In the genomic region with DNA sequence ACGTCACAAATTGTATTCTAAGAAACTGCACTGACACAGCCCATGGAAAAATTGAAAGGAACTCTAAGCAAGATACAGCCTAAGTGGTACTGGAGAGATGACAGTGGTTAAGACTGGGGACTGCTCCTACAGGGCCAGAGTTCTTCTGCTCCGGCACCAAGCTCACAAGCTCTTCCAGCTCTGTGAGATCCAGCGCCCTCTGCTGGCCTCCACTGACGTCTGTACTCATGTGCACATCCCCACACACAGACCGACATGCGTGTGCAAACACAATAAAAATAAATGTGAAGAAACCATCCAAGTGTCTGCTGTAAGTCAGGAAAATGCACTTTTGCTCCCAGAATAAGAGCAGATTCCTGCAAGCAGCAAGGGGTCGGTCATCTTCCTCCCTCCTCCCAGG, we compare ENCODE assay signal across 14 mouse cellular contexts. TPM values are rescaled to one million over a fixed set of nuclear protein-coding genes. Genes with fewer than 3 reads are reported as not detected.
DNase-seq lines count a peak whose midpoint lies in the region; TF ChIP-seq lines count a peak whose summit lies in the region.
"Had no signal": no experiment of that assay in that cellular context is flagged by ENCODE, and none has a peak within 500 bp of the region (broad histone marks: within the 10 kb centered on the region; RNA-seq: fewer than 3 reads in every experiment).

No protein-coding gene starts in this region.

- H3K4me1 ChIP-seq in kidney, adult 2 months (ENCODE audit: control insufficient read depth, insufficient read depth, low read length): no peaks in the 10 kb centered on the region
- H3K4me1 ChIP-seq: forebrain, embryonic 12.5 days; heart, embryonic 15.5 days; liver, embryonic 13.5 days; midbrain, embryonic 10.5 days; neural tube, embryonic 13.5 days had no signal

- no peak overlapping the region for H3K27ac ChIP-seq in kidney, adult 2 months (ENCODE audit: insufficient read depth, low read depth, low read length)
- H3K27ac ChIP-seq: forebrain, embryonic 12.5 days; heart, embryonic 15.5 days; liver, embryonic 13.5 days; midbrain, embryonic 10.5 days; neural tube, embryonic 13.5 days had no signal

- no peaks in the 10 kb centered on the region for H3K36me3 ChIP-seq in kidney, adult 2 months (ENCODE audit: control insufficient read depth, insufficient read depth, low read length)
- H3K36me3 ChIP-seq: forebrain, embryonic 12.5 days; heart, embryonic 15.5 days; liver, embryonic 13.5 days; midbrain, embryonic 10.5 days; neural tube, embryonic 13.5 days had no signal

- WGBS in kidney, adult 2 months: 93% methylated on average over 7 of the region's 7 CpGs

- H3K4me3 ChIP-seq in kidney, adult 2 months (ENCODE audit: insufficient read depth, low read depth, low read length): no peak overlapping the region
- H3K4me3 ChIP-seq: forebrain, embryonic 12.5 days; heart, embryonic 15.5 days; liver, embryonic 13.5 days; midbrain, embryonic 10.5 days; neural tube, embryonic 13.5 days had no signal

- no peak for TF ChIP-seq POLR2A in kidney, adult 2 months (IDR thresholded peaks at IDR 0.05; ENCODE audit: low read depth, low read length)

- TF ChIP-seq CTCF in kidney, adult 2 months (conservative IDR thresholded peaks at IDR 0.05; ENCODE audit: insufficient read depth, insufficient read length, low read depth, low read length): 0 out of 2 replicates have a peak, but pooled peaks have one; percentile 6

- DNase-seq in adrenal gland, postnatal 25 days: peak; percentile 8
- DNase-seq in adrenal gland, adult 18-20 months (ENCODE audit: low spot score in 2 of 2): no peak
- DNase-seq in kidney, adult 2 months: no peak
- no peak for DNase-seq in kidney, adult 8-10 months
- DNase-seq in thymus, postnatal 4 days: peak; percentile 14
- no peak for DNase-seq in thymus, postnatal 25 days
- no peak for DNase-seq in ovary, postnatal 36 days (ENCODE audit: low spot score)
- no peak for DNase-seq in left cerebral cortex, postnatal 25 days (ENCODE audit: low spot score in 2 of 2)
- DNase-seq: layer of hippocampus, adult 9-11 months; liver, embryonic 13.5 days had no signal

- intact Hi-C loops in left cerebral cortex, postnatal 25 days (cut with DNase I): no loop called here

- no peaks in the 10 kb centered on the region for H3K27me3 ChIP-seq in kidney, adult 2 months (replicated peaks; ENCODE audit: control insufficient read depth, insufficient read depth, low read length)
- H3K27me3 ChIP-seq: heart, embryonic 15.5 days; liver, embryonic 13.5 days; neural tube, embryonic 13.5 days had no signal

RNA-seq across cellular contexts. Expression of a gene that starts 38.1 kb away (rescaled TPM):
- total RNA-seq in adrenal gland, postnatal 25 days (2021): 80.0 and 103 TPM in 2 replicates
- total RNA-seq in adrenal gland, adult 18-20 months (2021): 100 to 1,000 TPM; 107 to 163 TPM
- 11.9 and 12.7 TPM in 2 replicates for polyA plus RNA-seq in kidney, adult 2 months (2012; rRNA removed)
- 10 to 100 TPM; 39.7 to 42.0 TPM for total RNA-seq in left cerebral cortex, postnatal 25 days (2021)

Comparison
In these comparisons a context has a peak if more than half of its experiments do, and no peak if none do; other contexts are left out.
1. DNase-seq: peak in adrenal gland, postnatal 25 days (single experiment) and thymus, postnatal 4 days (single experiment); none in adrenal gland, adult 18-20 months (0 of 2), kidney, adult 2 months (single experiment), kidney, adult 8-10 months (0 of 2), thymus, postnatal 25 days (single experiment), ovary, postnatal 36 days (single experiment) and left cerebral cortex, postnatal 25 days (0 of 2).